Mouse (Mus musculus) C2C12 (cell line): ENCODE data around the gene Tgif1.

ENCODE experiments used
- CEBPB ChIP-seq: IDR thresholded peaks from one replicate; pipeline ENCODE4 v1.6.1; 2011; ENCODE audit warnings: low read depth, mild to moderate bottlenecking, control low read depth, moderate library complexity
- CTCF ChIP-seq: IDR thresholded peaks from one replicate; pipeline ENCODE4 v1.5.1; 2011; ENCODE audit not compliant: control insufficient read depth, insufficient read depth, insufficient read length
- FOSL1 ChIP-seq: IDR thresholded peaks from one replicate; pipeline ENCODE4 v1.8.0; 2011; ENCODE audit warnings: mild to moderate bottlenecking, low read length; ENCODE audit not compliant: poor library complexity, insufficient read depth, severe bottlenecking
- MAX ChIP-seq: IDR thresholded peaks from one replicate; pipeline ENCODE4 v1.6.1; 2011; ENCODE audit warnings: mild to moderate bottlenecking, control low read depth
- MYOD1 ChIP-seq: IDR thresholded peaks from one replicate; pipeline ENCODE4 v1.6.1; 2011; ENCODE audit warnings: low read depth; ENCODE audit not compliant: control insufficient read depth, insufficient read length
- MYOG ChIP-seq: IDR thresholded peaks from one replicate; pipeline ENCODE4 v1.6.1; 2011; ENCODE audit not compliant: control insufficient read depth, insufficient read length; ENCODE audit errors: extremely low read depth
- USF1 ChIP-seq: IDR thresholded peaks from one replicate; pipeline ENCODE4 v1.6.1; 2011; ENCODE audit warnings: low read depth, mild to moderate bottlenecking, control low read depth, moderate library complexity

GRCm38 (mm10) chr17:70888657-70889056 is 35.3 kb upstream of the Tgif1 start:
- TF ChIP-seq CTCF, result no peak
- TF ChIP-seq CEBPB, result no peak
- no peak for TF ChIP-seq MAX
- no peak for TF ChIP-seq FOSL1
- TF ChIP-seq USF1, result no peak
- TF ChIP-seq MYOD1, result no peak
- TF ChIP-seq MYOG, result no peak
